Mouse (Mus musculus) Patski (cell line): ENCODE data around the gene Apol7b. TPM values are rescaled to one million over a fixed set of nuclear protein-coding genes. Genes with fewer than 3 reads are reported as not detected.
A peak's percentile ranks its signal among the peaks of the same experiment; 100 is the strongest.
"Not testable (repeated sequence)": the region's sequence is repeated elsewhere in the genome, so short reads cannot be mapped to it uniquely, and the experiment has no call there.

Source experiments
- ATAC-seq: fragments of 100-300 bp; one replicate; pipeline ENCODE4 v1.8.0; 2021
- CTCF ChIA-PET: fragments of 350-600 bp; sonication (Branson Sonifier 250); formaldehyde crosslinking; loops from one replicate; lab custom pipeline; 2022; ENCODE audit warnings: inconsistent platforms; lab: Charles Lee
- POLR2A ChIA-PET: fragments of 350-600 bp; sonication (Branson Sonifier 250); formaldehyde crosslinking; loops from one replicate; lab custom pipeline; 2022; ENCODE audit warnings: antibody characterized with exemption, inconsistent platforms; lab: Charles Lee
- DNase-seq: peaks from one replicate; pipeline ENCODE4 v3.0.0-alpha.2; 2011; ENCODE audit warnings: low read depth, low spot score
- H3K27me3 ChIP-seq: fragments of 371-371 bp; one replicate; pipeline ENCODE4 v1.5.1; 2021
- CTCF ChIP-seq: fragments of 100-300 bp; IDR thresholded peaks from one replicate; pipeline ENCODE4 v1.5.1; 2021
- in situ Hi-C: fragments of 300-500 bp; cut with MboI; formaldehyde crosslinking; loops from 3 replicates; pipeline ENCODE4 v1.11.1; 2018; ENCODE audit warnings: low pct_unique_long_range_greater_than_20kb, mixed read lengths
- polyA plus RNA-seq: library from polyadenylated mRNA; unstranded; gene quantifications from one replicate; pipeline ENCODE4 v1.2.3, GENCODE M21; 2021

The Apol7b gene
- polyA plus RNA-seq, 1 experiment from 2014 or later, result not detected

GRCm38 (mm10) chr15:77412695-77413094 is 34.6 kb downstream of the Apol7b start:
- CTCF ChIA-PET, result not testable (repeated sequence)

GRCm38 (mm10) chr15:77411035-77411434 is 36.3 kb downstream of the Apol7b start, which contains the start of gene Apol9a:
Apol9a (minus strand) TSS chr15:77411135.
- POLR2A ChIA-PET, ATAC-seq, DNase-seq, H3K27me3 ChIP-seq, CTCF ChIA-PET: not testable (repeated sequence)
- in situ Hi-C loops, result loop anchor here (25.0 kb wide), 1 partner anchor 576 kb away; no protein-coding TSS in a partner anchor

More at GRCm38 (mm10) chr15:77412695-77413094, 34.6 kb downstream of the Apol7b start:
- POLR2A ChIA-PET, H3K27me3 ChIP-seq, DNase-seq, ATAC-seq: not testable (repeated sequence)
- in situ Hi-C loops, result loop anchor here (25.0 kb wide), 1 partner anchor 575 kb away; no protein-coding TSS in a partner anchor

- DNase-seq, POLR2A ChIA-PET, CTCF ChIA-PET, H3K27me3 ChIP-seq: not testable (repeated sequence)
- in situ Hi-C loops, result loop anchor here (25.0 kb wide), 1 partner anchor 581 kb away; no protein-coding TSS in a partner anchor
- peak; percentile 29 for ATAC-seq
These were observed 40.9 kb downstream of the Apol7b start for GRCm38 (mm10) chr15:77406370-77406769.

GRCm38 (mm10) chr15:77399027-77399426 is 48.3 kb downstream of the Apol7b start, which contains the start of gene Apol7a:
Apol7a (minus strand) TSS chr15:77399110.
- POLR2A ChIA-PET, CTCF ChIA-PET, H3K27me3 ChIP-seq, in situ Hi-C loops, ATAC-seq, DNase-seq: not testable (repeated sequence)

GRCm38 (mm10) chr15:77397450-77398132 is 49.7 kb downstream of the Apol7b start:
- H3K27me3 ChIP-seq, POLR2A ChIA-PET, ATAC-seq, in situ Hi-C loops: not testable (repeated sequence)
- DNase-seq, result peak; percentile 6
- CTCF ChIA-PET, result interaction anchor here (0.8 kb wide), 1 partner anchor 343 kb away, joined by 3 read pairs; no protein-coding TSS in a partner anchor

- in situ Hi-C loops, CTCF ChIA-PET, POLR2A ChIA-PET, DNase-seq, H3K27me3 ChIP-seq, ATAC-seq: not testable (repeated sequence)
These were observed 53.5 kb downstream of the Apol7b start for GRCm38 (mm10) chr15:77393832-77394231.

GRCm38 (mm10) chr15:77387462-77387861 is 59.8 kb downstream of the Apol7b start:
- H3K27me3 ChIP-seq, result peaks cover 5% of the 10 kb centered on the region
- ChIA-PET POLR2A (no interaction called here), CTCF (no interaction called here)
- TF ChIP-seq CTCF, result no peak
- in situ Hi-C loops, result no loop called here
- ATAC-seq (no peak), DNase-seq (no peak)

- peaks cover 3% of the 10 kb centered on the region for H3K27me3 ChIP-seq
- ChIA-PET CTCF (no interaction called here), POLR2A (no interaction called here)
- in situ Hi-C loops, result no loop called here
- DNase-seq (no peak), ATAC-seq (no peak)
- TF ChIP-seq CTCF, result no peak
These were observed 62.8 kb downstream of the Apol7b start for GRCm38 (mm10) chr15:77384340-77385030.

GRCm38 (mm10) chr15:77382880-77383279 is 64.4 kb downstream of the Apol7b start:
- ChIA-PET CTCF (no interaction called here), POLR2A (no interaction called here)
- no peak for TF ChIP-seq CTCF
- in situ Hi-C loops, result no loop called here
- no peaks in the 10 kb centered on the region for H3K27me3 ChIP-seq
- no peak for DNase-seq
- no peak for ATAC-seq

- no peak for TF ChIP-seq CTCF
- no peak for DNase-seq
- ChIA-PET POLR2A (no interaction called here), CTCF (no interaction called here)
- in situ Hi-C loops, result no loop called here
- no peaks in the 10 kb centered on the region for H3K27me3 ChIP-seq
- no peak for ATAC-seq
These were observed 64.9 kb downstream of the Apol7b start for GRCm38 (mm10) chr15:77382271-77382850.

GRCm38 (mm10) chr15:77381481-77381880 is 65.8 kb downstream of the Apol7b start:
- no peak for TF ChIP-seq CTCF
- POLR2A ChIA-PET, result no interaction called here
- DNase-seq, result no peak
- H3K27me3 ChIP-seq, result no peaks in the 10 kb centered on the region
- no peak for ATAC-seq
- CTCF ChIA-PET, result no interaction called here
- in situ Hi-C loops, result no loop called here
